Mouse (Mus musculus) liver, adult (tissue): ENCODE data around the gene Stat6.

Source experiments
- GATA4 ChIP-seq: IDR thresholded peaks from 2 replicates; pipeline ENCODE4 v1.6.1; 2014; ENCODE audit warnings: mild to moderate bottlenecking, low read length; ENCODE audit not compliant: insufficient replicate concordance

Stat6 gene

DNA sequence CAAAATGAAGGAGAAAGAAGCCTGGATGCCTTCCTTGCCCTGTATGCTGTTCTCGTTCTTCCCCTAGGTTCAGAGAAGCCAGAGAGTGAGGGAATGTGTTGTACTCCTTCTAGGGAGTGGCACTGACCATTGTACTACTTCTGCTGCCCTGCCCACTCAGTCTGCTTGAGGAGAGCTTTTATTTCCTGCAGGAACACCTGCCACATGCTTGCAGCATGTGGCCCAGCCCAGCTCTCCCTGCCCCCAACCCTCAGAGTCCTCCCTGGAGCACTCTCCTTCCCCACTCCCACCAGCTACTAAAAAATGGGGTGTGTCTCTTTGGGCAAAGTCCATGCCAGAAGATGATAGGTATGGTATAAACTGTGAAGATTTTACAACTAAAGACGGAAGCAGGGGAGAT lies 61.5 kb downstream of the Stat6 start:
- no peak for TF ChIP-seq GATA4

DNA sequence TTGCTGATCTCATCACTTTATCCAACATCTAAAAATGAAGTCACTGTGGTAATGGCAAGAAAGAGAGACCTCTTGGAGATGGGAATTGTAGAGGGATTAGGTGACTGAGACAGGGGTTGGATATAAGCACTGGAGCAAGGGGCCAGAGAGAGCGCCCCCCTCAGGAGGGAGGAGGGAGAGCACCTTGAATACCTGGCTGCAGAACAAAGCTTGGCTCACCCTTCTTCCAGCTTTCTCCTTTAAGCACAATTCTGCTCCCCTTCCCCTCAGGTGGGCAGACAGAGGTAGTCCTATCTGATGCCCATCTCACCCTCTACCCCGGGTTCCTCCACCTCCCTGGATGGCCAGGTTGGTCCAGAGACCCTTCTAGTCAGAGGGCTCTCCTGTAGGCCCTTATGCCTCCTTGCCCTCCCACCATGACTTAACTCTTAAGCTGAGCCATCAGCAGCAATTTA lies 62.0 kb downstream of the Stat6 start, which contains the start of gene Myo1a:
TSS of gene Myo1a (plus strand) at position 405 of the 455 bp plus-strand sequence.
- TF ChIP-seq GATA4, result no peak

DNA sequence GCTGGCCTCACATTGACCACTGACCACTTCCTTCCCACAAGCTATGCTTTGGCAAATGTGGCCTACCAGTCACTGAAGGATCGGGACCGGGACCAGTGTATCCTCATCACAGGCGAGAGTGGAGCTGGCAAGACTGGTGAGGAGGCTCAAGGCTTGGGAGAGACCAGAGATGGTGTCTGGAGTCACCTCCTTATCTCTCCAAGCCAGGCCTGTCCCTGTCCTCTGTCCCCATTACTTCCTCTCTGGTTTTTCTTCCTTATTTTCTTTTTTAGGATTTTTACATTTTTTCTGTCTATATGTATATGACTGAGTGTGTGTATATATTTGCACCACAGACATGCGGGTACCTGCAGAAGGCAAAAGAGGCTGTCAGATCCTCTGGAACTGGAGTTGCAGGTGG lies 63.0 kb downstream of the Stat6 start:
- no peak for TF ChIP-seq GATA4

DNA sequence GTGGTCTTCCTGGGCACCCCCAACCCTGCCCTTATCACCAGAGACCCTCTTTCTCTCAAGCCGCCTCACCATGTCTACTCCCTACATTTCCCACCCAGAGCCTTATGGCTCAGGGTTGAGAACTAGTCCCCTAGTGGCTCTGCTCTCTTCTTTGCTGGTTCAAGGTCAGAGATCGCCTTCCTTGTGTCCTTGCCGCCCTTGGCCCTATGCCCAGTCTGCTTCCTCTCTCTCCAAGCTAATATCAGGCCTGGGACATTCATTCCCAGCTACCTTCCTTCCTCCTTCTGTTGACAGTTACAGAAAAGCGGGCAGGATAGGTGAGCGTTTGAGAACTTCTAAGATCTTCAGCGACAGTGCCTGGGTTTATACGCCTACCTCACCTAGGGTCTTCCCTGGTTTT lies 64.9 kb downstream of the Stat6 start:
- no peak; the same call in 1 of the 2 replicates for TF ChIP-seq GATA4

DNA sequence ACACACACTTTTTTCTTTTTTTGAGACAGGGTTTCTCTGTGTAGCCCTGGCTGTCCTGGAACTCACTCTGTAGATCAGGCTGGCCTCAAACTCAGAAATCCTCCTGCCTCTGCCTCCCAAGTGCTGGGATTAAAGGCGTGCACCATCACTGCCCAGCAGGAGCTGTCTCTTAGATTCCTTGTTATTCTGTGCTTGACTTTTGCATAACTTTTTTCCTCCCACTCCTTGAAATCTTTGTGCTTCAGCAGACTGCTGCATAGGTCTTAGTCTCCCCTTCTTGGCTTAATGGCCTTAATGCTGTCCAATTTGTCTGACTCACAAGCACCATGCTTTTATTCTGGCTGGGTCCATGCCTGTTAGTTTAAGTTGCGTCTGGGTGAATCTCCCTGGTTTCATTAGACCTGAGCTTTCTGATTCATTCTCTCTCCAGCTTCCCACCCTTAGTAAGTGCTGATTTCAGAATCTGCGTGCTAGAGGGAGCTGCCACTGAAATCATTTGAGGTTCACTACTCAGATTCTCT lies 66.1 kb downstream of the Stat6 start:
- TF ChIP-seq GATA4, result no peak

DNA sequence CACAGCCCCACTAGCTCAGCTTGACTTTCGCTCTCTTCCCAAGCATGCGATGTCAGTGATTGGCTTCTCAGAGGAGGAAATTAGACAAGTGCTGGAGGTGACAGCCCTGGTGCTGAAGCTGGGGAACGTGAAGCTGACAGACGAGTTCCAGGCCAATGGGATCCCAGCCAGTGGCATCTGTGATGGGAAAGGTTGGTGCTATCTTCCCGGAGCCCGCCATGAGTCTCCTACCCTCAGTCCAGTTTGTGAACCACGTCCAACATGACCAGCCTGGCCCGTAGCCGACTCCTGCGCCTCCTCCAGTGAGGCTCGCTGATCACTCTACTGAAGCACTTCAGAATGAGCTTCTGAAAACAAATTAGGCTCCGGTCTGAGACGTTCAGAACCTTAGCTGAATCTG lies 67.5 kb downstream of the Stat6 start:
- no peak for TF ChIP-seq GATA4
